Mouse (Mus musculus) CH12.LX (cell line): ENCODE results near the gene Chid1. TPM values are rescaled to one million over a fixed set of nuclear protein-coding genes. Genes with fewer than 3 reads are reported as not detected.

Experiments used
- DNase-seq: peaks from one replicate; pipeline ENCODE4 v3.0.0-alpha.2; 2013; ENCODE audit errors: extremely low read depth
- H3K27ac ChIP-seq: 2 replicates; pipeline ENCODE4 v1.5.1; 2012; ENCODE audit warnings: low read depth, mild to moderate bottlenecking, control low read depth, moderate library complexity; ENCODE audit not compliant: insufficient read depth
- H3K27me3 ChIP-seq: replicated peaks from 2 replicates; pipeline ENCODE3; 2012; ENCODE audit warnings: inconsistent platforms
- H3K36me3 ChIP-seq, 2 experiments: replicated peaks in 1 of 2; 2 replicates each; pipeline versions ENCODE3 to v1.6.1; 2012; ENCODE audit warnings: inconsistent platforms in 1 of 2, low read length in 1 of 2, mild to moderate bottlenecking in 1 of 2, mixed read lengths in 1 of 2, moderate library complexity in 1 of 2; ENCODE audit not compliant: control insufficient read depth in 1 of 2, insufficient read depth in 1 of 2
- H3K4me1 ChIP-seq, 2 experiments: 2 replicates each; pipeline ENCODE4 v1.6.1; 2012; ENCODE audit warnings: inconsistent platforms in 1 of 2, moderate library complexity in 1 of 2; ENCODE audit not compliant: insufficient read depth in 2 of 2, control insufficient read depth in 1 of 2
- H3K4me2 ChIP-seq: 2 replicates; pipeline ENCODE4 v1.6.1; 2012; ENCODE audit warnings: low read depth, mild to moderate bottlenecking, control low read depth; ENCODE audit not compliant: poor library complexity, insufficient read depth, severe bottlenecking
- H3K4me3 ChIP-seq, 3 experiments: fragments of 150-350 bp in 1 of 3; sonication (generic) in 1 of 3; replicated peaks in 1 of 3; 2 replicates each; pipeline versions ENCODE3 to v1.5.1; 2011 to 2012; ENCODE audit warnings: low read depth in 2 of 3, low read length in 2 of 3, mild to moderate bottlenecking in 2 of 3, moderate library complexity in 2 of 3, control low read depth in 1 of 3, improper control_type of control experiment in 1 of 3, inconsistent platforms in 1 of 3, mixed read lengths in 1 of 3; ENCODE audit not compliant: poor library complexity in 1 of 3
- H3K79me2 ChIP-seq: replicated peaks from 2 replicates; pipeline ENCODE4 v1.6.1; 2012; ENCODE audit warnings: mild to moderate bottlenecking, moderate library complexity; ENCODE audit not compliant: control insufficient read depth, poor library complexity, insufficient read depth, severe bottlenecking; ENCODE audit errors: extremely low read depth
- H3K9ac ChIP-seq: 2 replicates; pipeline ENCODE4 v1.6.1; 2012; ENCODE audit warnings: low read depth, mild to moderate bottlenecking, control low read depth, moderate library complexity; ENCODE audit not compliant: insufficient read depth
- H3K9me3 ChIP-seq: replicated peaks from 2 replicates; pipeline ENCODE3; 2012; ENCODE audit warnings: low read length, inconsistent platforms, mixed read lengths
- CHD1 ChIP-seq: IDR thresholded peaks from 2 replicates; pipeline ENCODE4 v1.6.1; 2012; ENCODE audit warnings: low read depth, low read length, improper control_type of control experiment, inconsistent platforms
- EP300 ChIP-seq: IDR thresholded peaks from 2 replicates; pipeline ENCODE4 v1.6.1; 2011; ENCODE audit warnings: low read length, improper control_type of control experiment
- HCFC1 ChIP-seq: IDR thresholded peaks from 2 replicates; pipeline ENCODE4 v1.6.1; 2012; ENCODE audit warnings: low read depth, mild to moderate bottlenecking, inconsistent platforms, low read length, improper control_type of control experiment
- IRF4 ChIP-seq: IDR thresholded peaks from 2 replicates; pipeline ENCODE4 v1.6.1; 2014; ENCODE audit warnings: low read depth, mild to moderate bottlenecking, inconsistent platforms, low read length, improper control_type of control experiment
- MAFK ChIP-seq: IDR thresholded peaks from 2 replicates; pipeline ENCODE4 v1.6.1; 2011; ENCODE audit warnings: low read length, improper control_type of control experiment; ENCODE audit not compliant: insufficient replicate concordance
- MAX ChIP-seq: IDR thresholded peaks from 2 replicates; pipeline ENCODE4 v1.6.1; 2011; ENCODE audit warnings: low read length, improper control_type of control experiment
- MYC ChIP-seq: IDR thresholded peaks from 2 replicates; pipeline ENCODE4 v1.6.1; 2011; ENCODE audit warnings: low read depth, mild to moderate bottlenecking, improper control_type of control experiment, low read length
- NELFE ChIP-seq: IDR thresholded peaks from 2 replicates; pipeline ENCODE4 v1.6.1; 2011; ENCODE audit warnings: low read depth, low read length, improper control_type of control experiment
- NRF1 ChIP-seq: IDR thresholded peaks from 2 replicates; pipeline ENCODE4 v1.6.1; 2014; ENCODE audit warnings: low read depth, mild to moderate bottlenecking, inconsistent platforms, low read length, improper control_type of control experiment, moderate library complexity
- PAX5 ChIP-seq: IDR thresholded peaks from 2 replicates; pipeline ENCODE4 v1.6.1; 2012; ENCODE audit warnings: low read length, inconsistent platforms, mixed read lengths
- POLR2A ChIP-seq: IDR thresholded peaks from 2 replicates; pipeline ENCODE4 v1.6.1; 2011; ENCODE audit warnings: low read depth, mild to moderate bottlenecking, improper control_type of control experiment, low read length
- POLR2AphosphoS2 ChIP-seq: IDR thresholded peaks from 2 replicates; pipeline ENCODE4 v1.6.1; 2011; ENCODE audit warnings: low read depth, low read length, improper control_type of control experiment
- TBP ChIP-seq: conservative IDR thresholded peaks from 2 replicates; pipeline ENCODE4 v1.6.1; 2011; ENCODE audit warnings: low read depth, low read length, improper control_type of control experiment
- UBTF ChIP-seq: IDR thresholded peaks from 2 replicates; pipeline ENCODE4 v1.6.1; 2012; ENCODE audit warnings: low read depth, mild to moderate bottlenecking, inconsistent platforms, low read length, improper control_type of control experiment, moderate library complexity
- USF1 ChIP-seq: IDR thresholded peaks from 2 replicates; pipeline ENCODE4 v1.6.1; 2014; ENCODE audit warnings: low read depth, mild to moderate bottlenecking, inconsistent platforms, low read length, improper control_type of control experiment
- ZC3H11A ChIP-seq: IDR thresholded peaks from 2 replicates; pipeline ENCODE4 v1.6.1; 2012; ENCODE audit warnings: low read depth, mild to moderate bottlenecking, inconsistent platforms, low read length, improper control_type of control experiment
- ZKSCAN1 ChIP-seq: IDR thresholded peaks from 2 replicates; pipeline ENCODE4 v1.6.1; 2012; ENCODE audit warnings: low read depth, inconsistent platforms, low read length, improper control_type of control experiment, borderline replicate concordance
- ZMIZ1 ChIP-seq: IDR thresholded peaks from 2 replicates; pipeline ENCODE4 v1.6.1; 2012; ENCODE audit warnings: low read depth, mild to moderate bottlenecking, inconsistent platforms, low read length, improper control_type of control experiment
- dilution Hi-C: fragments of 300-500 bp; cut with MboI; formaldehyde crosslinking; loops from 2 replicates; pipeline ENCODE4 v1.14.3; 2020; ENCODE audit warnings: low sequenced_read_pairs; ENCODE audit not compliant: extremely low pct_unique_long_range_greater_than_20kb, extremely low pct_ligation_motif_present
- in situ Hi-C: fragments of 300-500 bp; cut with MboI; formaldehyde crosslinking; loops from 3 replicates; pipeline ENCODE4 v1.14.3; 2019; ENCODE audit warnings: low sequenced_read_pairs, low pct_ligation_motif_present, low pct_unique_long_range_greater_than_20kb, mixed read lengths
- polyA plus RNA-seq: library from polyadenylated mRNA; unstranded; fragments of >175 nt; gene quantifications from 2 replicates; pipeline ENCODE4 v1.2.1, GENCODE M21; 2012; ENCODE audit warnings: low read depth; ENCODE audit not compliant: insufficient read length
- total RNA-seq, 2 experiments: library from RNA; depleted of rRNA; stranded (reverse); fragments of 300-350 nt in 1 of 2; fragments of >200 nt in 1 of 2; gene quantifications; 2 replicates each; pipeline ENCODE4 v1.2.3; 2012 to 2014

Gene Chid1
- total and polyA plus RNA-seq, 3 experiments = 27.0 to 50.5 (median 42.3) TPM

DNA sequence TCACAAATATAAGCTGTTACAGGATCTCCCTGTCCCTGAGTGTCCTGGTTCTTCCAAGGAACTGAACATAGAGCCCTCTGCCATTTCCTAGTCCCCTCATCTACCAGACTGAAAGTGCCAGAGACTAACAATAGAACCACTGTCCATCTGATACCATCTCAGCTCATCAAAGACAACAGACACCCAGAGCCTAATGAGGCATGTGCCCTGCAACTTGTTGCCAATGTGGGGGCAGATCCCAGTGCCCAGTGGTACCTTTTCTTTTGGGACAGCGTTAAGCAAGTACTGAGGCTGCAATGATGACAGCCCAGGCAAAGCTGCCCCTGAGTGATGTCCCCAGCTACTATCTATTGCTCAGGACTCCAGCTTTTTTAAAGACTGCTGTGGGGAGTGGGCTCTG lies 53.4 kb downstream of the Chid1 start:
- Histone ChIP-seq H3K9me3 (no peaks in the 10 kb centered on the region), H3K4me3 (no peak overlapping the region)
- dilution Hi-C loops = no loop called here

GRCm38 (mm10) chr7:141485606-141486005 lies 54.1 kb downstream of the Chid1 start:
- Histone ChIP-seq H3K36me3 (peaks cover 0 to 55% of the 10 kb centered on the region in 2 experiments), H3K4me2 (no peak overlapping the region), H3K79me2 (no peaks in the 10 kb centered on the region), H3K27ac (no peak overlapping the region), H3K4me3 (no peak overlapping the region), H3K27me3 (no peaks in the 10 kb centered on the region), H3K9ac (no peak overlapping the region)
- dilution Hi-C loops = no loop called here
- in situ Hi-C loops = no loop called here
- TF ChIP-seq EP300 (no peak), UBTF (no peak), POLR2AphosphoS2 (no peak), PAX5 (no peak), HCFC1 (no peak), ZKSCAN1 (no peak)
- TF ChIP-seq, all 38 proteins: peak for 0
- DNase-seq = no peak
- Histone ChIP-seq H3K4me1 (peaks cover 20 to 40% of the 10 kb centered on the region in 2 experiments), H3K9me3 (no peaks in the 10 kb centered on the region)

More for the DNA sequence above, 53.4 kb downstream of the Chid1 start:
- no peak overlapping the region for H3K9ac ChIP-seq
- no peak overlapping the region for H3K27ac ChIP-seq
- H3K36me3 ChIP-seq = peaks cover 0 to 61% of the 10 kb centered on the region in 2 experiments
- DNase-seq = no peak
- H3K79me2 ChIP-seq = no peaks in the 10 kb centered on the region
- H3K4me2 ChIP-seq = no peak overlapping the region
- TF ChIP-seq PAX5 (no peak), MAFK (no peak), ZKSCAN1 (no peak), POLR2A (no peak), ZC3H11A (no peak), NELFE (no peak), TBP (no peak), NRF1 (no peak), UBTF (no peak), HCFC1 (no peak), ZMIZ1 (no peak), IRF4 (no peak), MAX (no peak), MYC (no peak), CHD1 (no peak), USF1 (no peak)
- TF ChIP-seq, all 38 proteins: peak for 0
- no peaks in the 10 kb centered on the region for H3K27me3 ChIP-seq
- H3K4me1 ChIP-seq = peaks cover 17 to 34% of the 10 kb centered on the region in 2 experiments
- in situ Hi-C loops = no loop called here
